Comparison of ENCODE assay signal across 11 mouse cellular contexts in the genomic region with DNA sequence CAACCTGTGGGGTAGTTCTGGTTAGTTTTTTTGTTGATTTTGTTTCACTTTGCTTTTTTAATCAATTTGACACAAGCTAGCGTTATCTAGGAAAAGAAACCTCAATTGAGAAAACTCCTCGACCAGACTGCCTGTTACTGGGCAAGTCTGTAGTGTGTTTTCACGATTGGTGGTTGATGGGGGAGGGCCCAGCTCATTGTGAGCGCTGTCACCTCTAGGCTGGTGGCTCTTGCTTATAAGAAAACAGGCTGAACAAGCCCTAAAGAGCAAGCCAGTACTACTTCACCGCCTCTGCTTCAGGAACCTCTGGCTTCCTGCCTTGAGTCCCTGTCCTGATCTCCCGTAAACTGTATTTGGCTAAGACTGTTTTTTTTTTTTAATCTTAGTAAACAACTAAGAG. TPM values are rescaled to one million over a fixed set of nuclear protein-coding genes. Genes with fewer than 3 reads are reported as not detected.
DNase-seq lines count a peak whose midpoint lies in the region; ATAC-seq lines count a peak whose summit lies in the region.
"Had no signal": no experiment of that assay in that cellular context is flagged by ENCODE, and none has a peak within 500 bp of the region (broad histone marks: within the 10 kb centered on the region; RNA-seq: fewer than 3 reads in every experiment).

No protein-coding gene starts in this region.

- no peak overlapping the region for H3K9ac ChIP-seq in hindbrain, embryonic 12.5 days
- no peak overlapping the region for H3K9ac ChIP-seq in hindbrain, embryonic 16.5 days (ENCODE audit: low read depth, low read length)
- H3K9ac ChIP-seq in embryonic facial prominence, embryonic 13.5 days, result no peak overlapping the region

- H3K27ac ChIP-seq in hindbrain, embryonic 12.5 days, result no peak overlapping the region
- no peak overlapping the region for H3K27ac ChIP-seq in hindbrain, embryonic 16.5 days (ENCODE audit: low read depth, low read length)
- H3K27ac ChIP-seq in embryonic facial prominence, embryonic 13.5 days, result peak overlapping the region; percentile 22; the same call in 1 of the 2 replicates
- H3K27ac ChIP-seq: left cerebral cortex, adult 2 months had no signal

- ATAC-seq in hindbrain, embryonic 12.5 days (ENCODE audit: low FRiP score), result no peak
- no peak for ATAC-seq in hindbrain, embryonic 16.5 days
- ATAC-seq in CD4-positive, CD25-positive, alpha-beta regulatory T cell, adult 4 months, result peak; percentile 58
- ATAC-seq in embryonic facial prominence, embryonic 13.5 days (ENCODE audit: insufficient number of reproducible peaks, insufficient read depth, low FRiP score, low TSS enrichment, low read depth), result no peak
- ATAC-seq in cerebellum, adult (ENCODE audit: insufficient number of reproducible peaks, low FRiP score, low TSS enrichment), result no peak
- ATAC-seq: Patski had no signal

- no peaks in the 10 kb centered on the region for H3K9me3 ChIP-seq in hindbrain, embryonic 12.5 days (replicated peaks)
- no peaks in the 10 kb centered on the region for H3K9me3 ChIP-seq in hindbrain, embryonic 16.5 days (ENCODE audit: control insufficient read depth, low read length)
- no peaks in the 10 kb centered on the region for H3K9me3 ChIP-seq in embryonic facial prominence, embryonic 13.5 days

- H3K4me2 ChIP-seq in hindbrain, embryonic 12.5 days (replicated peaks), result 0 out of 2 replicates have a peak overlapping the region, but pooled peaks have one; percentile 8
- H3K4me2 ChIP-seq in hindbrain, embryonic 16.5 days (ENCODE audit: low read length), result no peak overlapping the region
- H3K4me2 ChIP-seq in embryonic facial prominence, embryonic 13.5 days, result no peak overlapping the region

- H3K27me3 ChIP-seq in hindbrain, embryonic 12.5 days, result no peaks in the 10 kb centered on the region
- no peaks in the 10 kb centered on the region for H3K27me3 ChIP-seq in hindbrain, embryonic 16.5 days (replicated peaks; ENCODE audit: control insufficient read depth, insufficient read depth, low read length)
- H3K27me3 ChIP-seq in embryonic facial prominence, embryonic 13.5 days, result no peaks in the 10 kb centered on the region
- H3K27me3 ChIP-seq: Patski had no signal

- peak; percentile 54 for DNase-seq in lung, postnatal 25 days (ENCODE audit: low spot score)
- no peak for DNase-seq in thymus, postnatal 4 days
- no peak for DNase-seq in thymus, adult 18-20 months
- DNase-seq: heart, adult 18-20 months had no signal

- H3K36me3 ChIP-seq in hindbrain, embryonic 12.5 days, result no peaks in the 10 kb centered on the region
- no peaks in the 10 kb centered on the region for H3K36me3 ChIP-seq in hindbrain, embryonic 16.5 days (ENCODE audit: control insufficient read depth, insufficient read depth, low read length)
- no peaks in the 10 kb centered on the region for H3K36me3 ChIP-seq in embryonic facial prominence, embryonic 13.5 days

- H3K4me1 ChIP-seq in hindbrain, embryonic 12.5 days, result peaks cover 5% of the 10 kb centered on the region; the same call in 1 of the 2 replicates
- peaks cover 3% of the 10 kb centered on the region; the same call in 1 of the 2 replicates for H3K4me1 ChIP-seq in hindbrain, embryonic 16.5 days (ENCODE audit: control insufficient read depth, insufficient read depth, low read depth, low read length)
- peaks cover 5% of the 10 kb centered on the region; the same call in 1 of the 2 replicates for H3K4me1 ChIP-seq in embryonic facial prominence, embryonic 13.5 days

- WGBS in hindbrain, embryonic 12.5 days, result 10% methylated on average over 6 of the region's 6 CpGs
- 15% methylated on average over 6 of the region's 6 CpGs for WGBS in hindbrain, embryonic 16.5 days
- WGBS in embryonic facial prominence, embryonic 13.5 days, result 14% methylated on average over 6 of the region's 6 CpGs

- H3K4me3 ChIP-seq in hindbrain, embryonic 12.5 days, result no peak overlapping the region
- no peak overlapping the region for H3K4me3 ChIP-seq in hindbrain, embryonic 16.5 days (ENCODE audit: low read length)
- H3K4me3 ChIP-seq in embryonic facial prominence, embryonic 13.5 days, result no peak overlapping the region
- H3K4me3 ChIP-seq: left cerebral cortex, adult 2 months had no signal

RNA-seq across cellular contexts. Expression of a gene that starts 40.7 kb away (rescaled TPM):
- not detected in 2 replicates for polyA plus RNA-seq in hindbrain, embryonic 12.5 days (2016; fragmentation: Nextera tagmentation; extraction: Ambion mirVana)
- polyA plus RNA-seq in hindbrain, embryonic 16.5 days (2015; fragmentation: Nextera tagmentation; extraction: Ambion mirVana), result 0.28 TPM in 1 of 2 replicates, not detected in the other
- not detected for polyA plus RNA-seq in CD4-positive, CD25-positive, alpha-beta regulatory T cell, adult 4 months (2017; shearing (Covaris generic))
- polyA plus RNA-seq in embryonic facial prominence, embryonic 13.5 days (2015; fragmentation: Nextera tagmentation; extraction: Ambion mirVana), result 3.8 TPM in 1 of 2 replicates, not detected in the other
